Mouse (Mus musculus): ENCODE measurements at regions not wholly inside any gene's neighbourhood (a gene's known extent, or its start where the extent isn't known, plus 50 kb on each side); places are given as distances from the start of the nearest gene placed in this dataset.

- TF ChIP-seq CTCF (IDR thresholded peaks at IDR 0.05; ENCODE audit: low read depth) (no peak), EP300 (IDR thresholded peaks at IDR 0.05; ENCODE audit: low read depth) (no peak)
Measured at GRCm38 (mm10) chr13:107217825-107218224, 195.9 kb upstream of the Kif2a start.
